Mouse (Mus musculus) limb, embryonic 13.5 days (tissue): ENCODE measurements around the gene Gsc. TPM values are rescaled to one million over a fixed set of nuclear protein-coding genes. Genes with fewer than 3 reads are reported as not detected.
"Not testable (repeated sequence)": the region's sequence is repeated elsewhere in the genome, so short reads cannot be mapped to it uniquely, and the experiment has no call there.

ENCODE experiments used
- ATAC-seq: fragments of 200-750 bp; cut with Nextera tagmentation; 2 replicates; pipeline ENCODE4 v1.8.0; 2017; ENCODE audit warnings: low read depth, moderate number of reproducible peaks, moderate TSS enrichment; ENCODE audit not compliant: low FRiP score
- H3K27ac ChIP-seq: fragments of 300-500 bp; sonication (generic); 2 replicates; pipeline ENCODE4 v1.5.1; 2015; ENCODE audit warnings: inconsistent platforms, mild to moderate bottlenecking, moderate library complexity
- H3K27me3 ChIP-seq: fragments of 300-500 bp; sonication (generic); 2 replicates; pipeline ENCODE4 v1.6.1; 2015; ENCODE audit warnings: mild to moderate bottlenecking, inconsistent platforms
- H3K36me3 ChIP-seq: fragments of 300-500 bp; sonication (generic); 2 replicates; pipeline ENCODE4 v1.6.1; 2015; ENCODE audit warnings: inconsistent platforms, mild to moderate bottlenecking, moderate library complexity
- H3K4me1 ChIP-seq: fragments of 300-500 bp; sonication (generic); 2 replicates; pipeline ENCODE4 v1.6.1; 2015; ENCODE audit warnings: inconsistent platforms
- H3K4me2 ChIP-seq: fragments of 300-500 bp; sonication (generic); replicated peaks from 2 replicates; pipeline ENCODE4 v1.6.1; 2015; ENCODE audit warnings: inconsistent platforms, mild to moderate bottlenecking, moderate library complexity
- H3K4me3 ChIP-seq: fragments of 300-500 bp; sonication (generic); 2 replicates; pipeline ENCODE4 v1.5.1; 2015; ENCODE audit warnings: moderate library complexity, mild to moderate bottlenecking, inconsistent platforms
- H3K9ac ChIP-seq: fragments of 300-500 bp; sonication (generic); 2 replicates; pipeline ENCODE4 v1.6.1; 2015; ENCODE audit warnings: mild to moderate bottlenecking, inconsistent platforms
- H3K9me3 ChIP-seq: fragments of 300-500 bp; sonication (generic); 2 replicates; pipeline ENCODE4 v1.6.1; 2016; ENCODE audit warnings: inconsistent platforms
- WGBS: fragments of 180-500 bp; shearing (Covaris S2); methylation state at CpG from one replicate; pipeline ENCODE4 v1.1.7; 2015; 5-methylcytosine and 5-hydroxymethylcytosine counted together
- polyA plus RNA-seq: library from polyadenylated mRNA; unstranded; fragments of >200 nt; fragmentation: Nextera tagmentation; extraction: Ambion mirVana; gene quantifications from 2 replicates; pipeline ENCODE4 v1.2.1, GENCODE M21; 2015

Gene Gsc
- polyA plus RNA-seq, 1 experiment from 2014 or later, result 17.7 TPM

DNA sequence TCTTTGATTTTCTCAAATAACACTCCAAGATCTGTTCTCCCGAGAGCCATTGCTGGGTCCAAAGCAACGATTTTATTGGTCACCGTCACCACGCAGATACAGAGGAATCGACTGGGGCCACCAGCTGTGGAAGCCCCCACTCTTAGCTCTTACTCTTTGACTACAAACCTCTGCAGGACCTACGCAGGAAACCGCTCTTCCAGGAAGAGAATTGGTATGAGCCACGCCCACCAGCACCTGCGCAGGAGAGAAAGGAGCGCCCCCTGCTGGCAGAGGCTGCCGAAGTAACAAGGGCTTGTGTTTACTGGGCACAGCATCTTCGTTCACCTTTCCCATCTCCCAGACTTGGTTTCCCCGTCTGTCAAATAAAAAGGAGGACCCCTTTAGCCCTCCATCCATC, 25.0 kb downstream of the Gsc start:
- Histone ChIP-seq H3K36me3 (no peaks in the 10 kb centered on the region), H3K4me2 (no peak overlapping the region), H3K9me3 (no peaks in the 10 kb centered on the region), H3K4me3 (no peak overlapping the region), H3K27ac (no peak overlapping the region), H3K27me3 (peaks cover 39% of the 10 kb centered on the region), H3K4me1 (peaks cover 9% of the 10 kb centered on the region), H3K9ac (no peak overlapping the region)
- ATAC-seq, result no peak
- WGBS, result 30% methylated on average over 13 of the region's 13 CpGs

DNA sequence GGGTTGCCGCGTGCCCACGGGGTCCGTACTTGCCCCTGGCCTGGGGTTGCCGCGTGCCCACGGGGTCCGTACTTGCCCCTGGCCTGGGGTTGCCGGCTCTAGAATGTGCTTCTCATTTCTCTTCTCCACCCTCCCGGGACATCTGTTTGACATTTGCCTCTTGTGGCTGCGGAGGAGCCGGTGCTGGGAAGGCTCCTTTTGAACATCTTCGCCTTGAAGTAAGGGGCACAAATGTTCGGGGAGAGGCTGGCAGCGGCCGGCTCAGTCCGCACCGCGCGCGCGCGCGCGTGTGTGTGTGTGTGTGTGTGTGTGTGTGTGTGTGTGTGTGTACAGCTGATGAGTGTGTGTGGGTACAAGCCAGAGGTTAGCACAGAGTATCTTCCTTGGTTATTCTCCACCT, 26.1 kb downstream of the Gsc start:
- H3K4me3 ChIP-seq, result not testable (repeated sequence)
- WGBS, result 37% methylated on average over 20 of the region's 25 CpGs

DNA sequence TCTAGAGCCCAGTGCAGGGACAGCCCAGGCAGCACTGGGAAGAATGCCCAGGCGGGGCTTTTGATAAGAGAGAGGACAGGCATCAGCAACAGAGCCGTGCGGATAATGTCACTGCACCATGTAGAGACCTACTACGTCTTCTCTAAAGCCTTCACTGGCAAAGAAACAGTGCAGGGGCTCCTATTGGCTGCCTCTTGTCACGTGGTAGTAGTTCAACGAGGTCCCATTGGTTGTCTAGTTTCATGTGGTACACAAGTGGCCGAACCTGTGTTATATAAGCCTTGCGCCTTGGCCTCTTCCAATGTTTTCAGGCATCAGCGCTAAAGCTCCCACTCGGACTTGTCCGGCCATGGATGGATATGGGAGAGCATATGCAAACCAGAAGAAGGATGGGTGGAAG, 29.4 kb downstream of the Gsc start:
- H3K4me1 ChIP-seq, result peaks cover 10% of the 10 kb centered on the region
- H3K9me3 ChIP-seq, result no peaks in the 10 kb centered on the region
- no peak overlapping the region for H3K9ac ChIP-seq
- no peak overlapping the region for H3K4me2 ChIP-seq
- no peaks in the 10 kb centered on the region for H3K36me3 ChIP-seq
- WGBS, result 83% methylated on average over 11 of the region's 11 CpGs
- ATAC-seq, result no peak
- no peak overlapping the region for H3K4me3 ChIP-seq
- H3K27me3 ChIP-seq, result peaks cover 50% of the 10 kb centered on the region
- no peak overlapping the region for H3K27ac ChIP-seq

More for the DNA sequence above, 26.1 kb downstream of the Gsc start:
- not testable (repeated sequence) for H3K27ac ChIP-seq, H3K36me3 ChIP-seq, H3K4me1 ChIP-seq, H3K9me3 ChIP-seq, ATAC-seq, H3K9ac ChIP-seq
- Histone ChIP-seq H3K4me2 (0 out of 2 replicates have a peak overlapping the region, but pooled peaks have one; percentile 14), H3K27me3 (peaks cover 39% of the 10 kb centered on the region)

DNA sequence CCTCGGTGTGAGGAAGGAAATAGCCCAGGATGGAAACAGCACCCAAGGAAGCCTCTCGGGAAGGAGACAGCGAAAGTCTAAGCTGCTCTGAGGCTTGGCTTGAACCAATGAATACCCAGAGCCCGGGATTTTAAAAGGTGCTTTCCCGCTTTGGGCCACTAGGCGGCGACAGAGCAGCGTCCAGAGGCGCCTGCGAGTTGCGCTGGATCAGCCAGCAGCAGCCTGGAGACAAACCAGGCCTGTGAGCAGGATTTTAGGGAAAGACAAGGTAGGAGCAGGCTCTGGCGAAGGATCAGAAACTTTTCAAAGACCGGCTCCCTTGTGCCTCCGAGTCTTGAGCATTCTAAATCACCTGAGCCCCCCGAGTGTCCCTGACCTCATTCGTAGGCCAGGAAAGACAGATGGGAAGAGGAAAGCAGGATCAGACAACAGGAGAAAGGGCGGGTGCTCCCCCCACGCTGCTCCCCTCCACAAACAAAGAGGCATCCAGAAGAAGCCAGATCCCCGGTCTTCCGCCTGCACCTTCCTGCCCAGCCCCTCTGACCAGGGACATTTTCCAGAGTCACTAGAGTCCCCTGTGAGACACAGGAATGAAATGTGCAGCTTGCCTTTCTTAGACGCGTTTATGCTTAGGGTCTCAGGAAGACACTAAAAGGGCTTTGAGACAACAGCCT, 32.9 kb downstream of the Gsc start:
- H3K9me3 ChIP-seq, result no peaks in the 10 kb centered on the region
- peaks cover 5% of the 10 kb centered on the region for H3K4me1 ChIP-seq
- no peak overlapping the region for H3K4me3 ChIP-seq
- 9% methylated on average over 22 of the region's 22 CpGs for WGBS
- no peaks in the 10 kb centered on the region for H3K36me3 ChIP-seq
- H3K27me3 ChIP-seq, result peaks cover 39% of the 10 kb centered on the region
- peak; percentile 76 for ATAC-seq
- H3K9ac ChIP-seq, result peak overlapping the region; percentile 55; the same call in 1 of the 2 replicates
- 0 out of 2 replicates have a peak overlapping the region, but pooled peaks have one; percentile 33 for H3K27ac ChIP-seq
- peak overlapping the region; percentile 31 for H3K4me2 ChIP-seq

DNA sequence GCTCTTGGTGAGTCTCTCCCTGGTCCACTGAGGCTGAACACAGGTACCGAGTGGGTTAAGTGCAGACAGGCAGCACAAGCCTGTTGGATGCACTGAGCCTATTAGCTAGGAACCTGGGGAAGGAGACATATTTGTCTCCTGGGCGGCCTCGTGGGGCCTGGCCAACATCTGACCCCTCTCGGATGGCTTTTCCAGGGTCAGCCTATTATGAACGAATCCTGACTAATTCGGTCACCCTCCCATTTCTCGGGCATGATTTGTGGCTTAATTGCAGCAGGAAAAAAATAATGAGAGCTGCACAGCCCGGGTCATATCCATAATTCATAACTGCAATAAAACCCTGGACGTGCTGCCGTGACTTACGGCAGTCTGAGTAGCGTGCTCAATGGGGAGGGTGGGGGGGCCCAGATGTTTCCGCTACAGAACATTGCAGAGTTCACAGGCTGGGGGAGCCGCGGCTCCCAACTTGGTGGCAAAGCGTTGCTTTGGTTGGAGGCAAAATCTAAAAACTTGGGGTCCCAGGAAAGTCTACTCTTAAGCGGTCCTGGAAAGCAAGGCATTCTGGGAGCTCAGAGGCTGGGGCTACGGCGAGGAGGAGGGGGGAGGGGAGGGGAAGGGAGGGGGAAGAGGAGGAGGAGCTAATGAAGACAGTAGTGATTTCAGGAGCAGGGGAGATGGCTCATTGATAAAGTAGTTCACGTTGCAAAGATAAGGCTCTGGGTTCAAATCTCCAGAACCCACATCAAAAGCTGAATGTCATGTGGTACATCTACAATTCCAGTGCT, 39.0 kb downstream of the Gsc start:
- Histone ChIP-seq H3K4me3 (no peak overlapping the region), H3K4me1 (no peaks in the 10 kb centered on the region), H3K4me2 (peak overlapping the region; percentile 25), H3K9ac (no peak overlapping the region), H3K9me3 (0 out of 2 replicates have a peak, but pooled peaks cover 3% of the 10 kb centered on the region), H3K27me3 (peaks cover 20% of the 10 kb centered on the region), H3K27ac (no peak overlapping the region), H3K36me3 (no peaks in the 10 kb centered on the region)
- ATAC-seq, result no peak
- WGBS, result 57% methylated on average over 20 of the region's 20 CpGs

DNA sequence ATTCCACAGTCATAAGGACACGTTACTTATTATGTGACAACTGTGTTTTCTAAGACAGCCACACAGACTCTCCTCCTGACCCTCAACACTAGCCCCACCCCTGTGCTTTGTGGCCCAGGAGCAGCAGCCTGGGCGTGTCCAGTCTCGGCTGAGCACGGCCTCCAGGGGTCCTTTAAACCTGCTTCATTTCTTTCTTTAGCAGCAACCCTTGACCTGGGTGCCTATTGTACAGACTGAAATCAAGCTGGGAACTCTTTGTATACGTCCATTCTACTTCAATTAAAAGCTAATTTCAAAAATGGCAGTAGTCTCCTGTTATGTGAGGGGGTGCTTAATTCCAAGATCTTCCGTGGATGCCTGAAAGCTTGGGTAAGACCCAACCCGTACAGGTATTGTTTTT, 39.9 kb downstream of the Gsc start:
- H3K4me2 ChIP-seq, result no peak overlapping the region
- no peak for ATAC-seq
- H3K27ac ChIP-seq, result no peak overlapping the region
- no peak overlapping the region for H3K9ac ChIP-seq
- H3K9me3 ChIP-seq, result 0 out of 2 replicates have a peak, but pooled peaks cover 3% of the 10 kb centered on the region
- no peak overlapping the region for H3K4me3 ChIP-seq
- H3K27me3 ChIP-seq, result peaks cover 13% of the 10 kb centered on the region; the same call in 1 of the 2 replicates
- H3K4me1 ChIP-seq, result no peaks in the 10 kb centered on the region
- H3K36me3 ChIP-seq, result no peaks in the 10 kb centered on the region
- WGBS, result 52% methylated on average over 7 of the region's 7 CpGs

DNA sequence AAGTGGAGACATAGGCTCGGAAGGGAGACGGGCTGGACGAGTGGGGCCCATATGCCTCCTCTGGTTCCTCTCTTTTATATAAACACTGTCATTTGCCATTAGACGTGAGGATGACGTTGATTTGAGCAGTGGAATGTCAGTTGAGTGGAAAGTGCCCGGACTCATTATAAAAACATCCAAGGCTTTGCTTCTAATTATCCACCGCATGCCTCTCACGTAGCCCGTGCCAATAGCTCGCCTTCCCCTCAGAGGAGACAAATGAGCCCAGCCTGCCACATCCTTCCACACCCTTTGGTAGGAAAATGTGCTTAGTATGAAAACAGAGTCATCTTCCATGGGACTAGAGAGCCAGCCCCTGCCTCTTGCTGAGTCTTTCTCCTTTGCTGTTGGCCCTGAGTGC, 41.8 kb downstream of the Gsc start:
- Histone ChIP-seq H3K4me2 (no peak overlapping the region), H3K36me3 (no peaks in the 10 kb centered on the region), H3K27ac (no peak overlapping the region), H3K9me3 (0 out of 2 replicates have a peak, but pooled peaks cover 3% of the 10 kb centered on the region), H3K4me1 (no peaks in the 10 kb centered on the region), H3K27me3 (peaks cover 11% of the 10 kb centered on the region; the same call in 1 of the 2 replicates), H3K9ac (no peak overlapping the region), H3K4me3 (no peak overlapping the region)
- WGBS, result 61% methylated on average over 10 of the region's 10 CpGs
- ATAC-seq, result no peak

DNA sequence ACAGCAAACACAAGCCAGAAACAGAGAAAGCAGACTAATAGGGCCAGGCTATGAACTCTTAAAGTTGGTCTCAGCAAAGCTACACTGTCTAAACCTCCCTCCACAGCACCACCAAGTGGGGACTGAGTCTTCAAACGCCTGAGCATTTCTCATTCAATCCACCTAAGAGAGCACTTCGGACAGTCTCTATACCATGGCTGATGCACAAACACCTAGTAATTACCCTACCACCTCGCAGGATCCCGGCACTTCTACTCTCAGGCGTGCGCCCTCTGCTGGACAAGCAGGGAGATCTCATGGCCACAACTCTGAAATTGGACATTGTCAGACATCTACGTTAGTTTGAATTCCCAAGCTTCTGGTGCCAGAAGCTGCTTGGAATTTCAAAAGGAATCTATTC, 46.2 kb downstream of the Gsc start:
- WGBS, result 6% methylated on average over 7 of the region's 7 CpGs
- no peaks in the 10 kb centered on the region for H3K36me3 ChIP-seq
- no peak overlapping the region for H3K4me3 ChIP-seq
- H3K4me2 ChIP-seq, result no peak overlapping the region
- peaks cover 9% of the 10 kb centered on the region for H3K4me1 ChIP-seq
- peaks cover 9% of the 10 kb centered on the region; the same call in 1 of the 2 replicates for H3K27me3 ChIP-seq
- no peak overlapping the region for H3K9ac ChIP-seq
- no peaks in the 10 kb centered on the region for H3K9me3 ChIP-seq
- H3K27ac ChIP-seq, result no peak overlapping the region
- peak; percentile 49; the same call in 1 of the 2 replicates for ATAC-seq

DNA sequence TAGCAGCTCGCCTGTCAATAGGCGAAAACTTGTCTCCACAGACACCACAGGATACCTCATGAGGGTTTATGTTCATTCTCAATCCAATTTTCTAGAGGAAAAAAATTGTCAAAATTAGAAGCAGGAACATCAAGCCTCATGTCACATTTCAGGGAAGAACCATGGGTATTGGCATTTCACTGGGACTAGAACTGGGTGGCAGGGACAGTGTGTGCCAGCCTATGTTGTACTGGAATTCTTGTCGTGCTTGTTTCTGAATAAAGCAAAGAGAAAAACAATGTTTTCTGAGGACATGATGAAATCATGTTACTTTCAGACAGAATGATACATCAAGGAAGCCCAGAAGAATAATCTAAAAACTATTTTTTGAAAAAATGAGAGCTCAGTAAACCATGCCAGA, 47.5 kb downstream of the Gsc start:
- WGBS, result 69% methylated on average over 3 of the region's 3 CpGs
- Histone ChIP-seq H3K4me3 (no peak overlapping the region), H3K4me2 (no peak overlapping the region), H3K27ac (no peak overlapping the region), H3K4me1 (peaks cover 11% of the 10 kb centered on the region), H3K9me3 (no peaks in the 10 kb centered on the region), H3K36me3 (no peaks in the 10 kb centered on the region), H3K9ac (no peak overlapping the region), H3K27me3 (peaks cover 9% of the 10 kb centered on the region; the same call in 1 of the 2 replicates)
- ATAC-seq, result no peak

DNA sequence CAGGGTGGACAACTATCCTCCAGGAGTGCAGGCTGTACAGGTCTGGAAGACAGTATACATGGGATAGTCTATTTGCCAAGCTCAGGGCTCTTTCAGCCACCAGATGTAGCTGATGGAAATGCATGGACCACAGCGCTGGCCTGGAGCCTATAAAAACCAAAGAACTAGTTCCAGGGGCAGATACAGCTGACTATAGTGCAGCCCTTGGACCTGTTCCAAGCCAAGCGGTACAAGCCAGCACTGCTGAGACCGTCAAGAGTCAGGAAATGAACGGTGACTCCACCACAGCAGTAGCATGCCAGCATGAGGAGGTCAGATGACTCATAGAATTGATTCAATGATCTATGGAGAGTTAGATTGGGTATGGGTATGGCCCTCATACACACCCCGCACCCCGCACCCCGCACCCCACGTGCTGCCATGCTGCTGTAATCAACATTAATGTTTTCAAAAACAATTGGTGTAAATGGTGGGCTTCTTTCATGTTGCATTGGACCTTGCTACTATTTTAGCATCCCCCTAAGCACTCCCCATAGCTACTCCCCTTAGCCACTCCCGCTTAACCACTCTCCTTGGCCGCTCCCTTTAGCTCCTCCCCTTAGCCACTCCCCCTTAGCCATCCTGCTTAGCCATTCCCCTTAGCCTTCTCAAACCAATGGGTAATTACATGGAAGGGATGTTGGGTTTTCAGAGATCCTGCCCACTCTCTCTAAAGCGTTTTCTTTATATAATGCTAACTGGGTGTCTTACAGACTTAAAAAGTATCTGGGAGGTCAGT, 50.3 kb downstream of the Gsc start:
- H3K4me2 ChIP-seq, result no peak overlapping the region
- peak; percentile 38; the same call in 1 of the 2 replicates for ATAC-seq
- no peaks in the 10 kb centered on the region for H3K36me3 ChIP-seq
- H3K9ac ChIP-seq, result no peak overlapping the region
- peaks cover 11% of the 10 kb centered on the region for H3K4me1 ChIP-seq
- 60% methylated on average over 11 of the region's 11 CpGs for WGBS
- H3K27me3 ChIP-seq, result peaks cover 9% of the 10 kb centered on the region; the same call in 1 of the 2 replicates
- H3K27ac ChIP-seq, result no peak overlapping the region
- H3K9me3 ChIP-seq, result no peaks in the 10 kb centered on the region
- no peak overlapping the region for H3K4me3 ChIP-seq
